ENCODE assay signal across 24 mouse cellular contexts in genomic region chr8:74936656-74937055, GRCm38 (mm10). TPM values are rescaled to one million over a fixed set of nuclear protein-coding genes. Genes with fewer than 3 reads are reported as not detected.
DNase-seq lines count a peak whose midpoint lies in the region; ATAC-seq lines count a peak whose summit lies in the region.
"Had no signal": no experiment of that assay in that cellular context is flagged by ENCODE, and none has a peak within 500 bp of the region (broad histone marks: within the 10 kb centered on the region; RNA-seq: fewer than 3 reads in every experiment).

No protein-coding gene starts in this region.

- no peak overlapping the region for H3K4me2 ChIP-seq in kidney, embryonic 16.5 days (replicated peaks; ENCODE audit: low read depth, low read length)
- H3K4me2 ChIP-seq: embryonic facial prominence, embryonic 13.5 days; forebrain, embryonic 12.5 days; forebrain, embryonic 15.5 days; hindbrain, embryonic 12.5 days; hindbrain, embryonic 15.5 days had no signal

- H3K4me1 ChIP-seq in kidney, embryonic 16.5 days (ENCODE audit: insufficient read depth, low read length), result no peaks in the 10 kb centered on the region
- H3K4me1 ChIP-seq: embryonic facial prominence, embryonic 10.5 days; embryonic facial prominence, embryonic 13.5 days; forebrain, embryonic 12.5 days; hindbrain, embryonic 12.5 days had no signal

- no peak; the same call in 1 of the 2 replicates for ATAC-seq in kidney, embryonic 16.5 days (ENCODE audit: low FRiP score, low TSS enrichment)
- ATAC-seq: CD4-positive, CD25-positive, alpha-beta regulatory T cell, adult 4 months; forebrain, embryonic 15.5 days had no signal

- H3K4me3 ChIP-seq in kidney, embryonic 16.5 days (ENCODE audit: low read length), result no peak overlapping the region
- H3K4me3 ChIP-seq: embryonic facial prominence, embryonic 10.5 days; embryonic facial prominence, embryonic 13.5 days; erythroblast, embryonic 14.5 days; forebrain, embryonic 12.5 days; forebrain, embryonic 15.5 days; hindbrain, embryonic 12.5 days; hindbrain, embryonic 15.5 days had no signal

- no peaks in the 10 kb centered on the region for H3K27me3 ChIP-seq in kidney, embryonic 16.5 days (ENCODE audit: insufficient read depth, low read length)
- H3K27me3 ChIP-seq: embryonic facial prominence, embryonic 13.5 days; forebrain, embryonic 12.5 days; forebrain, embryonic 15.5 days; hindbrain, embryonic 12.5 days; hindbrain, embryonic 15.5 days had no signal

- no peaks in the 10 kb centered on the region for H3K9me3 ChIP-seq in kidney, embryonic 16.5 days (ENCODE audit: low read length)
- H3K9me3 ChIP-seq: embryonic facial prominence, embryonic 10.5 days; embryonic facial prominence, embryonic 13.5 days; forebrain, embryonic 12.5 days; forebrain, embryonic 15.5 days; hindbrain, embryonic 12.5 days; hindbrain, embryonic 15.5 days had no signal

- H3K9ac ChIP-seq in kidney, embryonic 16.5 days (replicated peaks; ENCODE audit: low read length), result no peak overlapping the region
- H3K9ac ChIP-seq: embryonic facial prominence, embryonic 13.5 days; forebrain, embryonic 12.5 days; forebrain, embryonic 15.5 days; hindbrain, embryonic 12.5 days; hindbrain, embryonic 15.5 days had no signal

- H3K27ac ChIP-seq in kidney, embryonic 16.5 days (ENCODE audit: low read length), result no peak overlapping the region
- H3K27ac ChIP-seq: embryonic facial prominence, embryonic 10.5 days; embryonic facial prominence, embryonic 13.5 days; forebrain, embryonic 12.5 days; forebrain, embryonic 15.5 days; hindbrain, embryonic 12.5 days; hindbrain, embryonic 15.5 days had no signal

- WGBS in kidney, embryonic 16.5 days, result 77% methylated on average over 2 of the region's 2 CpGs

- no peaks in the 10 kb centered on the region for H3K36me3 ChIP-seq in kidney, embryonic 16.5 days (ENCODE audit: insufficient read depth, low read length)
- H3K36me3 ChIP-seq: embryonic facial prominence, embryonic 10.5 days; embryonic facial prominence, embryonic 13.5 days; forebrain, embryonic 12.5 days; forebrain, embryonic 15.5 days; hindbrain, embryonic 12.5 days; hindbrain, embryonic 15.5 days had no signal

- peak; percentile 12 for DNase-seq in kidney, adult 11 months
- peak; percentile 22 to 45 for DNase-seq in kidney, adult 8-10 months
- DNase-seq in kidney, adult 9 months, result peak; percentile 63
- peak; percentile 26 to 57 for DNase-seq in kidney, postnatal 36 days
- no peak for DNase-seq in layer of hippocampus, adult 8-10 months (ENCODE audit: low spot score in 2 of 2)
- no peak for DNase-seq in urinary bladder, postnatal 25 days (ENCODE audit: low spot score)
- DNase-seq: adrenal gland, adult 2 months; adrenal gland, postnatal 14 days; cerebellum, adult 11 months; cerebellum, adult 2 months; cerebellum, adult 9-11 months; cerebellum, postnatal 36 days; embryo, embryonic 11 days; gastrocnemius, postnatal 25 days; heart, adult 18-20 months had no signal

RNA-seq across cellular contexts. Expression of gene Hmgxb4, which starts 56.5 kb away (rescaled TPM):
- 33.8 and 45.4 TPM in 2 replicates for polyA plus RNA-seq in kidney, embryonic 16.5 days (2015; fragmentation: Nextera tagmentation; extraction: Ambion mirVana)
- total RNA-seq in layer of hippocampus, adult 8-10 months (2022), result 10 to 100 TPM; 26.2 to 29.8 (median 27.6) TPM

Comparison
In these comparisons a context has a peak if more than half of its experiments do, and no peak if none do; other contexts are left out.
1. DNase-seq: peak in kidney, adult 11 months (single experiment), kidney, adult 8-10 months (2 of 2), kidney, adult 9 months (single experiment) and kidney, postnatal 36 days (2 of 2); none in layer of hippocampus, adult 8-10 months (0 of 2) and urinary bladder, postnatal 25 days (single experiment).